Comparison of ENCODE assay signal across 22 mouse cellular contexts in genomic region chr17:51631574-51631973, GRCm38 (mm10).
DNase-seq lines count a peak whose midpoint lies in the region; ATAC-seq and TF ChIP-seq lines count a peak whose summit lies in the region.
"Had no signal": no experiment of that assay in that cellular context is flagged by ENCODE, and none has a peak within 500 bp of the region (broad histone marks: within the 10 kb centered on the region; RNA-seq: fewer than 3 reads in every experiment).

No protein-coding gene starts in this region.

- 0 out of 2 replicates have a peak, but pooled peaks have one; percentile 17 for ATAC-seq in hindbrain, embryonic 16.5 days
- no peak for ATAC-seq in hindbrain, embryonic 13.5 days (ENCODE audit: low FRiP score)
- ATAC-seq in kidney, postnatal 0 days (replicated peaks; ENCODE audit: low FRiP score, low read depth): no peak
- 0 out of 2 replicates have a peak, but pooled peaks have one; percentile 18 for ATAC-seq in midbrain, embryonic 15.5 days (replicated peaks)
- no peak for ATAC-seq in midbrain, postnatal 0 days (ENCODE audit: low FRiP score)
- ATAC-seq: activated CD4-positive, CD25-positive, alpha-beta regulatory T cell, adult 4 months; forebrain, embryonic 14.5 days; Patski had no signal

- 59% methylated on average over 2 of the region's 2 CpGs for WGBS in hindbrain, embryonic 16.5 days
- WGBS in hindbrain, embryonic 13.5 days: 55% methylated on average over 2 of the region's 2 CpGs
- WGBS in kidney, postnatal 0 days: 39% methylated on average over 2 of the region's 2 CpGs
- 64% methylated on average over 2 of the region's 2 CpGs for WGBS in midbrain, embryonic 15.5 days
- WGBS in midbrain, postnatal 0 days: 55% methylated on average over 2 of the region's 2 CpGs

- no peaks in the 10 kb centered on the region for H3K27me3 ChIP-seq in hindbrain, embryonic 16.5 days (replicated peaks; ENCODE audit: control insufficient read depth, insufficient read depth, low read length)
- H3K27me3 ChIP-seq in hindbrain, embryonic 13.5 days: no peaks in the 10 kb centered on the region
- no peaks in the 10 kb centered on the region for H3K27me3 ChIP-seq in kidney, postnatal 0 days (ENCODE audit: insufficient read depth, low read length)
- H3K27me3 ChIP-seq in midbrain, embryonic 15.5 days (replicated peaks): no peaks in the 10 kb centered on the region
- no peaks in the 10 kb centered on the region for H3K27me3 ChIP-seq in midbrain, postnatal 0 days (ENCODE audit: insufficient read depth, low read length)
- H3K27me3 ChIP-seq: embryonic facial prominence, embryonic 15.5 days; heart, embryonic 13.5 days; Patski had no signal

- H3K9ac ChIP-seq in hindbrain, embryonic 16.5 days (ENCODE audit: low read depth, low read length): no peak overlapping the region
- H3K9ac ChIP-seq in hindbrain, embryonic 13.5 days: no peak overlapping the region
- H3K9ac ChIP-seq in kidney, postnatal 0 days (ENCODE audit: low read depth, low read length): no peak overlapping the region
- H3K9ac ChIP-seq in midbrain, embryonic 15.5 days: no peak overlapping the region
- no peak overlapping the region for H3K9ac ChIP-seq in midbrain, postnatal 0 days (replicated peaks; ENCODE audit: low read length, poor library complexity, severe bottlenecking)
- H3K9ac ChIP-seq: embryonic facial prominence, embryonic 15.5 days; heart, embryonic 13.5 days had no signal

- H3K4me1 ChIP-seq in hindbrain, embryonic 16.5 days (ENCODE audit: control insufficient read depth, insufficient read depth, low read depth, low read length): no peaks in the 10 kb centered on the region
- no peaks in the 10 kb centered on the region for H3K4me1 ChIP-seq in hindbrain, embryonic 13.5 days (replicated peaks)
- H3K4me1 ChIP-seq in kidney, postnatal 0 days (replicated peaks; ENCODE audit: insufficient read depth, low read length): no peaks in the 10 kb centered on the region
- H3K4me1 ChIP-seq in midbrain, embryonic 15.5 days: no peaks in the 10 kb centered on the region
- H3K4me1 ChIP-seq in midbrain, postnatal 0 days (ENCODE audit: insufficient read depth, low read length): no peaks in the 10 kb centered on the region
- H3K4me1 ChIP-seq: embryonic facial prominence, embryonic 15.5 days; forebrain, embryonic 10.5 days; heart, embryonic 13.5 days had no signal

- H3K9me3 ChIP-seq in hindbrain, embryonic 16.5 days (ENCODE audit: control insufficient read depth, low read length): no peaks in the 10 kb centered on the region
- no peaks in the 10 kb centered on the region for H3K9me3 ChIP-seq in hindbrain, embryonic 13.5 days
- H3K9me3 ChIP-seq in kidney, postnatal 0 days (replicated peaks; ENCODE audit: low read length): no peaks in the 10 kb centered on the region
- no peaks in the 10 kb centered on the region for H3K9me3 ChIP-seq in midbrain, embryonic 15.5 days
- H3K9me3 ChIP-seq in midbrain, postnatal 0 days (ENCODE audit: low read length): no peaks in the 10 kb centered on the region
- H3K9me3 ChIP-seq: embryonic facial prominence, embryonic 15.5 days; forebrain, embryonic 10.5 days; heart, embryonic 13.5 days had no signal

- peak; percentile 4 for DNase-seq in kidney, postnatal 0 days (ENCODE audit: low spot score)
- no peak for DNase-seq in kidney, adult 18-20 months
- DNase-seq in midbrain, postnatal 0 days (ENCODE audit: low spot score): no peak
- peak; percentile 6 for DNase-seq in yolk sac, embryonic 10.5 days (ENCODE audit: low spot score)
- DNase-seq in Muller cell, postnatal 12 days (ENCODE audit: inconsistent ontology term): no peak
- DNase-seq: adrenal gland, postnatal 14 days; cerebellum, adult 11-12 months; cerebellum, adult 9-11 months; cerebellum, postnatal 36 days; embryo, embryonic 11 days; gastrocnemius, postnatal 36 days; heart, postnatal 36 days had no signal

- H3K27ac ChIP-seq in hindbrain, embryonic 16.5 days (ENCODE audit: low read depth, low read length): no peak overlapping the region
- H3K27ac ChIP-seq in hindbrain, embryonic 13.5 days: no peak overlapping the region
- H3K27ac ChIP-seq in kidney, postnatal 0 days: no peak overlapping the region
- no peak overlapping the region for H3K27ac ChIP-seq in midbrain, embryonic 15.5 days
- no peak overlapping the region for H3K27ac ChIP-seq in midbrain, postnatal 0 days (ENCODE audit: low read depth, low read length)
- H3K27ac ChIP-seq: embryonic facial prominence, embryonic 15.5 days; forebrain, embryonic 10.5 days; heart, embryonic 13.5 days had no signal

- H3K36me3 ChIP-seq in hindbrain, embryonic 16.5 days (ENCODE audit: control insufficient read depth, insufficient read depth, low read length): no peaks in the 10 kb centered on the region
- H3K36me3 ChIP-seq in hindbrain, embryonic 13.5 days: no peaks in the 10 kb centered on the region
- no peaks in the 10 kb centered on the region for H3K36me3 ChIP-seq in kidney, postnatal 0 days (ENCODE audit: insufficient read depth, low read length)
- H3K36me3 ChIP-seq in midbrain, embryonic 15.5 days (replicated peaks): no peaks in the 10 kb centered on the region
- no peaks in the 10 kb centered on the region for H3K36me3 ChIP-seq in midbrain, postnatal 0 days (ENCODE audit: insufficient read depth, low read length)
- H3K36me3 ChIP-seq: embryonic facial prominence, embryonic 15.5 days; forebrain, embryonic 10.5 days; heart, embryonic 13.5 days had no signal

- no peak for TF ChIP-seq CTCF in kidney, postnatal 0 days (IDR thresholded peaks at IDR 0.05; ENCODE audit: low read depth)
- no peak for TF ChIP-seq CTCF in midbrain, postnatal 0 days (IDR thresholded peaks at IDR 0.05)

- no peak overlapping the region for H3K4me3 ChIP-seq in hindbrain, embryonic 16.5 days (ENCODE audit: low read length)
- no peak overlapping the region for H3K4me3 ChIP-seq in hindbrain, embryonic 13.5 days
- H3K4me3 ChIP-seq in kidney, postnatal 0 days (replicated peaks; ENCODE audit: low read depth, low read length): no peak overlapping the region
- no peak overlapping the region for H3K4me3 ChIP-seq in midbrain, embryonic 15.5 days
- no peak overlapping the region for H3K4me3 ChIP-seq in midbrain, postnatal 0 days (ENCODE audit: low read depth, low read length)
- H3K4me3 ChIP-seq: embryonic facial prominence, embryonic 15.5 days; erythroblast, embryonic 14.5 days; forebrain, embryonic 10.5 days; heart, embryonic 13.5 days had no signal

- no peak overlapping the region for H3K4me2 ChIP-seq in hindbrain, embryonic 16.5 days (ENCODE audit: low read length)
- no peak overlapping the region for H3K4me2 ChIP-seq in hindbrain, embryonic 13.5 days
- no peak overlapping the region for H3K4me2 ChIP-seq in kidney, postnatal 0 days (ENCODE audit: low read length)
- no peak overlapping the region for H3K4me2 ChIP-seq in midbrain, embryonic 15.5 days
- H3K4me2 ChIP-seq in midbrain, postnatal 0 days (ENCODE audit: low read depth, low read length, poor library complexity, severe bottlenecking): no peak overlapping the region
- H3K4me2 ChIP-seq: embryonic facial prominence, embryonic 15.5 days; heart, embryonic 13.5 days had no signal

Comparison
In these comparisons a context has a peak if more than half of its experiments do, and no peak if none do; other contexts are left out.
1. ATAC-seq: peak in hindbrain, embryonic 16.5 days (single experiment) and midbrain, embryonic 15.5 days (single experiment); none in hindbrain, embryonic 13.5 days (single experiment), kidney, postnatal 0 days (single experiment) and midbrain, postnatal 0 days (single experiment).
2. DNase-seq: peak in kidney, postnatal 0 days (single experiment) and yolk sac, embryonic 10.5 days (single experiment); none in kidney, adult 18-20 months (single experiment), midbrain, postnatal 0 days (single experiment) and Muller cell, postnatal 12 days (single experiment).